Mouse (Mus musculus): ENCODE data around the gene Efhd2. TPM values are rescaled to one million over a fixed set of nuclear protein-coding genes. Genes with fewer than 3 reads are reported as not detected.

The Efhd2 gene
- polyA plus RNA-seq (2015; fragmentation: Nextera tagmentation; extraction: Ambion mirVana) = 173 and 181 TPM in 2 replicates

- no peaks in the 10 kb centered on the region for H3K27me3 ChIP-seq (replicated peaks; ENCODE audit: control insufficient read depth, insufficient read depth, low read length)
- no peaks in the 10 kb centered on the region for H3K9me3 ChIP-seq (ENCODE audit: control insufficient read depth)
- H3K9ac ChIP-seq (ENCODE audit: low read depth, low read length) = peak within 1 kb of the TSS; percentile 91
- ATAC-seq = peak; percentile 64
- peak within 1 kb of the TSS; percentile 93 for H3K4me2 ChIP-seq (replicated peaks; ENCODE audit: low read depth)
- WGBS = under 1% methylated on average over 70 of the region's 73 CpGs
- TF ChIP-seq CTCF (IDR thresholded peaks at IDR 0.05; ENCODE audit: low read depth) = peak; percentile 51
- peak within 1 kb of the TSS; percentile 93 for H3K4me3 ChIP-seq (ENCODE audit: low read depth, low read length)
- H3K4me1 ChIP-seq (replicated peaks; ENCODE audit: control insufficient read depth, insufficient read depth, low read length) = peaks cover 21% of the 10 kb centered on the region
- H3K27ac ChIP-seq (ENCODE audit: low read depth, low read length) = peak within 1 kb of the TSS; percentile 93
- H3K36me3 ChIP-seq (ENCODE audit: control insufficient read depth, insufficient read depth) = peaks cover 13% of the 10 kb centered on the region; the same call in 1 of the 2 replicates
These were observed at the start of gene Efhd2 for GRCm38 (mm10) chr4:141874601-141875460. TSS of gene Efhd2 (minus strand) at chr4:141874920.

- no peak for ATAC-seq
- Histone ChIP-seq H3K27me3 (replicated peaks; ENCODE audit: control insufficient read depth, insufficient read depth, low read length) (no peaks in the 10 kb centered on the region), H3K36me3 (ENCODE audit: control insufficient read depth, insufficient read depth) (no peaks in the 10 kb centered on the region), H3K9ac (ENCODE audit: low read depth, low read length) (no peak overlapping the region), H3K4me3 (ENCODE audit: low read depth, low read length) (no peak overlapping the region), H3K4me2 (replicated peaks; ENCODE audit: low read depth) (no peak overlapping the region), H3K9me3 (ENCODE audit: control insufficient read depth) (no peaks in the 10 kb centered on the region), H3K27ac (ENCODE audit: low read depth, low read length) (no peak overlapping the region), H3K4me1 (replicated peaks; ENCODE audit: control insufficient read depth, insufficient read depth, low read length) (no peaks in the 10 kb centered on the region)
- 74% methylated on average over 11 of the region's 11 CpGs for WGBS
- TF ChIP-seq CTCF (IDR thresholded peaks at IDR 0.05; ENCODE audit: low read depth) = no peak
These were observed 49.2 kb upstream of the Efhd2 start for GRCm38 (mm10) chr4:141923961-141924360.

GRCm38 (mm10) chr4:141920391-141920790, 45.7 kb upstream of the Efhd2 start:
- no peaks in the 10 kb centered on the region for H3K36me3 ChIP-seq (ENCODE audit: control insufficient read depth, insufficient read depth)
- no peaks in the 10 kb centered on the region for H3K4me1 ChIP-seq (replicated peaks; ENCODE audit: control insufficient read depth, insufficient read depth, low read length)
- no peak overlapping the region for H3K4me2 ChIP-seq (replicated peaks; ENCODE audit: low read depth)
- no peak overlapping the region for H3K9ac ChIP-seq (ENCODE audit: low read depth, low read length)
- H3K27me3 ChIP-seq (replicated peaks; ENCODE audit: control insufficient read depth, insufficient read depth, low read length) = no peaks in the 10 kb centered on the region
- no peak for ATAC-seq
- WGBS = 90% methylated on average over 10 of the region's 10 CpGs
- no peak overlapping the region for H3K4me3 ChIP-seq (ENCODE audit: low read depth, low read length)
- no peaks in the 10 kb centered on the region for H3K9me3 ChIP-seq (ENCODE audit: control insufficient read depth)
- no peak overlapping the region for H3K27ac ChIP-seq (ENCODE audit: low read depth, low read length)
- no peak for TF ChIP-seq CTCF (IDR thresholded peaks at IDR 0.05; ENCODE audit: low read depth)

- TF ChIP-seq CTCF (IDR thresholded peaks at IDR 0.05; ENCODE audit: low read depth) = no peak
- ATAC-seq = no peak
- Histone ChIP-seq H3K4me1 (replicated peaks; ENCODE audit: control insufficient read depth, insufficient read depth, low read length) (no peaks in the 10 kb centered on the region), H3K4me3 (ENCODE audit: low read depth, low read length) (no peak overlapping the region), H3K27me3 (replicated peaks; ENCODE audit: control insufficient read depth, insufficient read depth, low read length) (no peaks in the 10 kb centered on the region), H3K27ac (ENCODE audit: low read depth, low read length) (no peak overlapping the region), H3K36me3 (ENCODE audit: control insufficient read depth, insufficient read depth) (no peaks in the 10 kb centered on the region), H3K4me2 (replicated peaks; ENCODE audit: low read depth) (no peak overlapping the region), H3K9ac (ENCODE audit: low read depth, low read length) (no peak overlapping the region), H3K9me3 (ENCODE audit: control insufficient read depth) (no peaks in the 10 kb centered on the region)
- WGBS = 67% methylated on average over 7 of the region's 7 CpGs
These were observed 43.2 kb upstream of the Efhd2 start for GRCm38 (mm10) chr4:141917735-141918419.

GRCm38 (mm10) chr4:141914040-141914439, 39.3 kb upstream of the Efhd2 start:
- H3K4me3 ChIP-seq (ENCODE audit: low read depth, low read length) = no peak overlapping the region
- no peaks in the 10 kb centered on the region for H3K9me3 ChIP-seq (ENCODE audit: control insufficient read depth)
- H3K4me1 ChIP-seq (replicated peaks; ENCODE audit: control insufficient read depth, insufficient read depth, low read length) = no peaks in the 10 kb centered on the region
- H3K36me3 ChIP-seq (ENCODE audit: control insufficient read depth, insufficient read depth) = no peaks in the 10 kb centered on the region
- no peaks in the 10 kb centered on the region for H3K27me3 ChIP-seq (replicated peaks; ENCODE audit: control insufficient read depth, insufficient read depth, low read length)
- TF ChIP-seq CTCF (IDR thresholded peaks at IDR 0.05; ENCODE audit: low read depth) = no peak
- no peak overlapping the region for H3K9ac ChIP-seq (ENCODE audit: low read depth, low read length)
- no peak for ATAC-seq
- no peak overlapping the region for H3K4me2 ChIP-seq (replicated peaks; ENCODE audit: low read depth)
- WGBS = 54% methylated on average over 7 of the region's 7 CpGs
- H3K27ac ChIP-seq (ENCODE audit: low read depth, low read length) = no peak overlapping the region

GRCm38 (mm10) chr4:141913201-141913993, 38.7 kb upstream of the Efhd2 start:
- Histone ChIP-seq H3K4me2 (replicated peaks; ENCODE audit: low read depth) (no peak overlapping the region), H3K4me1 (replicated peaks; ENCODE audit: control insufficient read depth, insufficient read depth, low read length) (no peaks in the 10 kb centered on the region), H3K27ac (ENCODE audit: low read depth, low read length) (no peak overlapping the region), H3K9me3 (ENCODE audit: control insufficient read depth) (no peaks in the 10 kb centered on the region), H3K4me3 (ENCODE audit: low read depth, low read length) (no peak overlapping the region), H3K27me3 (replicated peaks; ENCODE audit: control insufficient read depth, insufficient read depth, low read length) (no peaks in the 10 kb centered on the region), H3K36me3 (ENCODE audit: control insufficient read depth, insufficient read depth) (no peaks in the 10 kb centered on the region), H3K9ac (ENCODE audit: low read depth, low read length) (no peak overlapping the region)
- 67% methylated on average over 13 of the region's 13 CpGs for WGBS
- TF ChIP-seq CTCF (IDR thresholded peaks at IDR 0.05; ENCODE audit: low read depth) = no peak
- no peak for ATAC-seq
